Mouse (Mus musculus): ENCODE measurements around the gene Tle2. TPM values are rescaled to one million over a fixed set of nuclear protein-coding genes. Genes with fewer than 3 reads are reported as not detected.
A peak's percentile ranks its signal among the peaks of the same experiment; 100 is the strongest.

Gene Tle2
- polyA plus RNA-seq, 1 experiment from 2014 or later: 14.5 TPM

- H3K27ac ChIP-seq: no peak overlapping the region
- H3K36me3 ChIP-seq: no peaks in the 10 kb centered on the region
- no peak for ATAC-seq
- H3K4me3 ChIP-seq (replicated peaks): no peak overlapping the region
- H3K4me1 ChIP-seq (replicated peaks): peaks cover 39% of the 10 kb centered on the region
- no peak overlapping the region for H3K9ac ChIP-seq
- H3K4me2 ChIP-seq (replicated peaks): no peak overlapping the region
- 16% methylated on average over 4 of the region's 4 CpGs for WGBS
- H3K9me3 ChIP-seq: no peaks in the 10 kb centered on the region
- no peaks in the 10 kb centered on the region for H3K27me3 ChIP-seq (replicated peaks)
Measured at GRCm38 (mm10) chr10:81602741-81603151, 28.4 kb downstream of the Tle2 start.

GRCm38 (mm10) chr10:81604019-81604967 lies 29.9 kb downstream of the Tle2 start:
- H3K9ac ChIP-seq: no peak overlapping the region
- WGBS: 72% methylated on average over 12 of the region's 12 CpGs
- no peaks in the 10 kb centered on the region for H3K27me3 ChIP-seq (replicated peaks)
- H3K4me1 ChIP-seq (replicated peaks): peaks cover 34% of the 10 kb centered on the region
- 0 out of 2 replicates have a peak overlapping the region, but pooled peaks have one; percentile 57 for H3K27ac ChIP-seq
- no peaks in the 10 kb centered on the region for H3K9me3 ChIP-seq
- ATAC-seq: no peak
- H3K4me2 ChIP-seq (replicated peaks): peak overlapping the region; percentile 64
- no peaks in the 10 kb centered on the region for H3K36me3 ChIP-seq
- no peak overlapping the region; the same call in 1 of the 2 replicates for H3K4me3 ChIP-seq (replicated peaks)

DNA sequence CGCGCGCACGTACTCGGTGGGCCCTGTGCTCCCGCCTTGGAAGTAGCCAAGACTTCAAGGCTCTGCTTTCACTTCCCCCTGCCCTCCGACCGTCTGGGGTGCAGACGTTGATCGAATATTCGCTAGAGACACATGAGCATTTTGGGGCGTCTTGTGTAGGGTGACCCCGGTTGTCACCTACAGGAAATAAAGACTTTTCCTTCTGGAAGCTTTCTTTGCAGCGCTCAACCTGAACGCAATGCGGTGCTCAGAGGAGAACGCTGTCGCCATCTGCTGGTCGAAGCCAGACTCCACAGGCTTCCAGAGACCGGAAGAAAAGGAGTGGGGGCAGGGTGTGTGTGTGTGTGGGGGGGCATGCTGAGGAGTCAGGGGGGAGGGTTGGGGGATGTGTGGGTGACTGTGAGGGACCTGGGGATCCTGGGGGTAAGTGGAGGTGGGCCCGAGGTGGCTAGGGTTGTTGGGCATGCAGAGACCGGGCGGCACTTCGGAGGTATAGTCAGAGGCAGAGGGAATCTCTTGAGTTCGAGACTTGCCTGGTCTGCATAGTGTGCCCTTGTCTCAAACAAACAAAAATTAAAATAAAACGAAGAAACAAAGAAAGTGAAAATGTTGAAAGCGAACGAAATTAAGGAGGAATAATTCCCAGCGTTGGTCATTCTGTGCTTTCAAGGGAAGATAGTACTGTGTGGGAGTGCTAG lies 30.8 kb downstream of the Tle2 start:
- Histone ChIP-seq H3K9me3 (no peaks in the 10 kb centered on the region), H3K9ac (no peak overlapping the region; the same call in 1 of the 2 replicates), H3K4me3 (replicated peaks) (peak overlapping the region; percentile 37), H3K27ac (peak overlapping the region; percentile 92), H3K4me2 (replicated peaks) (peak overlapping the region; percentile 64), H3K36me3 (no peaks in the 10 kb centered on the region), H3K4me1 (replicated peaks) (peaks cover 29% of the 10 kb centered on the region), H3K27me3 (replicated peaks) (no peaks in the 10 kb centered on the region)
- 18% methylated on average over 29 of the region's 29 CpGs for WGBS
- peak; percentile 35 for ATAC-seq

DNA sequence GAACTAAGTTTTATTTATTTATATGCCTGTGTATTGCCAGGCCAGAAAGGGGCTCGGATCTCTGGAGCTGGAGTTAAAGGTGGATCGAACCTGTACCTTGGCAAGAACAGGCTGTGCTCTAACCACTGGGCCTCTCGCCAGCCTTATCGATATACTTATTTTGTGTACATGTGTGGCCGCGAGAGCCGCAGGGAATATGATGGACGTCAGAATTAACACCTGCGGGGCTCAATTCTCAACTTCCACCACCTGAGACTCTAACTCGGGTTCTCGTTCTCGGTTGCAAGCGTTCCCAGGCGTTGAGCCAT lies 31.3 kb downstream of the Tle2 start:
- Histone ChIP-seq H3K36me3 (no peaks in the 10 kb centered on the region), H3K27me3 (replicated peaks) (no peaks in the 10 kb centered on the region), H3K4me1 (replicated peaks) (peaks cover 24% of the 10 kb centered on the region), H3K4me2 (replicated peaks) (peak overlapping the region; percentile 64), H3K4me3 (replicated peaks) (peak overlapping the region; percentile 37), H3K9ac (peak overlapping the region; percentile 17; the same call in 1 of the 2 replicates), H3K27ac (peak overlapping the region; percentile 92), H3K9me3 (no peaks in the 10 kb centered on the region)
- whole genome bisulfite sequencing: 2% methylated on average over 14 of the region's 14 CpGs
- ATAC-seq: peak; percentile 2; the same call in 1 of the 2 replicates

DNA sequence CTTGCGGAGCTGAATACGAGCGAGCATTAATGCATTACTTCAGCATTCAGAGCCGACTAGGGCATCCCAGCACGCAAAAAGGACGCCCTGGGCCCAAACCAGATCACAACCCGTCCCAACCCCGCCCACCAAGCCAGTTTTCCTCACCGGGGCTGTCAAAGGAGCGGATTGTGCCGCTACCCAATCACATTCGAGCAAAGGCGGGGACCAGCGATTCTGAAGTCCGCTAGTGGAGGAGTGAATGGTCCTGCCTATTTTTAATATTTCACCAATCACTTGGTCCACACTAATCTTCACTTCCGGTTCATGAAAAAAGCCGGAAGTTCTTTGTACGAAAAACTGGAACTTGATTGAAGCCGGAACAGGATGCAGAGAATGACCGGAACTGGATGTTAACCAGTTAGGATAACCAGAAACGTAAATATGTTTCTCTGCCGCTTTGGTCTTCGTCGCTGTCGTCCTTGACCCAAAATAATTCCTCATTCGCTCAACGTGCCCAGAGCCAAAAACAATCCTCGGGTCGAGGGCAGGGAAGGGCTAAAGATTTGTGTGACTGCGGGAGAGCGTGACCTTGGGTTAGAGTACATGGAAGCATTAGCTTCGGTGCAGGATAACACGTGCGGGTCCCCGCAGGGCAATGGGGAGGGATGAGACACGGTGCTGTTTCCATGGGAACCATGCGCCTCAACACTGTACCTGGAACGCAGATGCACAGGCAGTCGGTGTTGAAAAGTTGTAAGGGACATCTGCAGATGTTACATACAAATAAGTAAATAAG lies 31.8 kb downstream of the Tle2 start, which contains the start of gene BC025920:
BC025920 (plus strand) TSS at position 297 of the 778 bp plus-strand sequence.
- Histone ChIP-seq H3K9ac (peak within 1 kb of the TSS; percentile 45; the same call in 1 of the 2 replicates), H3K27me3 (replicated peaks) (no peaks in the 10 kb centered on the region), H3K27ac (peak within 1 kb of the TSS; percentile 92), H3K36me3 (no peaks in the 10 kb centered on the region), H3K4me3 (replicated peaks) (peak within 1 kb of the TSS; percentile 40), H3K4me1 (replicated peaks) (peaks cover 20% of the 10 kb centered on the region), H3K4me2 (replicated peaks) (peak within 1 kb of the TSS; percentile 64), H3K9me3 (no peaks in the 10 kb centered on the region)
- WGBS: under 1% methylated on average over 39 of the region's 39 CpGs
- ATAC-seq: peak; percentile 90

DNA sequence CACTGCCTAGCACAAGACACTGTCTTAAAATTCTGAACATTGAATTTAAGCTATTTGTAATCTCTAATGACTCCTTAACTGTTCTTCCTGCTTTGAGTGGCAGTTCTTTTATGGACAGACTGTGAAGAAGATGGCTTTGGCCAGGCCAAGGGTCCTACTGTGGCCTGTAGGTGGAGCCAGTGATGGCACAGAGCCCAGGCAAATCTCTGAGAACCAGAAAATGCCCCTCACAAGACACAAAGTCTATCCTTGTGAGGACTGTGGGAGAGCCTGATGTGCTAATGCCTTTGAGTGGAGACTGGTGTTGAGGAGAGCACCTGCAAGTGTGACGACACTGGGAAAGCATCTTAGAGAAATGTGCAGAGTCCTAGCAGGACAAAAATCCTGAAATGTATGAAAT lies 33.9 kb downstream of the Tle2 start:
- WGBS: 86% methylated on average over 1 of the region's 1 CpGs
- ATAC-seq: no peak

GRCm38 (mm10) chr10:81612779-81613178 lies 38.4 kb downstream of the Tle2 start:
- Histone ChIP-seq H3K9me3 (no peaks in the 10 kb centered on the region), H3K4me2 (replicated peaks) (no peak overlapping the region), H3K9ac (no peak overlapping the region), H3K4me3 (replicated peaks) (no peak overlapping the region), H3K27ac (no peak overlapping the region), H3K36me3 (no peaks in the 10 kb centered on the region), H3K27me3 (replicated peaks) (no peaks in the 10 kb centered on the region), H3K4me1 (replicated peaks) (no peaks in the 10 kb centered on the region)
- WGBS: 63% methylated on average over 3 of the region's 3 CpGs
- ATAC-seq: no peak

More for the DNA sequence above, 33.9 kb downstream of the Tle2 start:
- H3K4me3 ChIP-seq (replicated peaks): no peak overlapping the region
- no peak overlapping the region for H3K27ac ChIP-seq
- H3K9ac ChIP-seq: no peak overlapping the region
- H3K36me3 ChIP-seq: no peaks in the 10 kb centered on the region
- H3K27me3 ChIP-seq (replicated peaks): no peaks in the 10 kb centered on the region
- no peak overlapping the region for H3K4me2 ChIP-seq (replicated peaks)
- peaks cover 10% of the 10 kb centered on the region; the same call in 1 of the 2 replicates for H3K4me1 ChIP-seq (replicated peaks)
- H3K9me3 ChIP-seq: no peaks in the 10 kb centered on the region

DNA sequence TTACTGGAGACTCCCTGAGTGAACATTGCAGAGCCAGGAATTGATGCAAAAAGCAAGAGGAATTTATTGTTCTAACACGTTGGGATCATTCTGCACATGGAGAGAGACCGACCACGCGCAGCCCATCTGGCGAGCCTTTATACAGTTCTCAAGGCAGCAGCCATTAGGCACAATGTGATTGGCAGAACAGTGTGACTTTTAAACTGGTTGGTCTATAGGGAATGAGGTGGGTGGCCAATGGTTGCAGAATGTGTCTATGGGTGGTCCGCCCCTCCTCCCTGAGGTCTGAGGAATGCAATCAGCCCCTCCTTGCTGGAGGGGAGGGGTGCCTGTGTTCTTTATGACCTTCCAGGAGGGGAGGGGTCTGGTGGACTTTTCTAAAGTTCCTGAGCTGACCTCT lies 41.1 kb downstream of the Tle2 start:
- H3K36me3 ChIP-seq: no peaks in the 10 kb centered on the region
- H3K4me2 ChIP-seq (replicated peaks): no peak overlapping the region
- H3K9ac ChIP-seq: no peak overlapping the region
- H3K4me3 ChIP-seq (replicated peaks): no peak overlapping the region
- H3K27ac ChIP-seq: no peak overlapping the region
- no peaks in the 10 kb centered on the region for H3K9me3 ChIP-seq
- WGBS: 52% methylated on average over 6 of the region's 6 CpGs
- peak; percentile 20; the same call in 1 of the 2 replicates for ATAC-seq
- H3K4me1 ChIP-seq (replicated peaks): no peaks in the 10 kb centered on the region
- no peaks in the 10 kb centered on the region for H3K27me3 ChIP-seq (replicated peaks)

DNA sequence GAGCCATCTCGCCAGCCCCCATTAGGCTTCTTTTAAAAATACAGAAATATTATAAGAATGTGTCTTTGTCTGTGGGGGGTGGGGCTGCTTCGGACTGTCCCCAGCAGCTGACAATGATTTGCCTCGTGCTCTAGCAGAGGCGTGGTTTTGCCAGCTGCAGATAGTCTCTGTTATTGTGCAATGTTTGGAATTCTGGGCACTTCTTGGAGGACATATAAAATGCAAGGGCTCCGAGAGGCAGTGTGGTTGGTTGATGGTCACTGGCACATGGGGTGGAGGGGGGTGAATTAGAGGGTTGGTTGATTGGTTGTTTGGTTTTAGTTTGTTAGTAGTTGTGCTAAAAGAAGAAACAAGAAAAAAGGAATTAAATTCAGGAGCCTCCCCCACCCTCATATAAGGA lies 45.6 kb downstream of the Tle2 start:
- H3K4me2 ChIP-seq (replicated peaks): no peak overlapping the region
- H3K4me3 ChIP-seq (replicated peaks): no peak overlapping the region
- WGBS: 80% methylated on average over 5 of the region's 5 CpGs
- peaks cover 14% of the 10 kb centered on the region for H3K36me3 ChIP-seq
- ATAC-seq: no peak
- H3K27me3 ChIP-seq (replicated peaks): no peaks in the 10 kb centered on the region
- H3K4me1 ChIP-seq (replicated peaks): no peaks in the 10 kb centered on the region
- H3K27ac ChIP-seq: no peak overlapping the region
- no peaks in the 10 kb centered on the region for H3K9me3 ChIP-seq
- H3K9ac ChIP-seq: no peak overlapping the region

GRCm38 (mm10) chr10:81620786-81621185 lies 46.4 kb downstream of the Tle2 start:
- Histone ChIP-seq H3K4me3 (replicated peaks) (no peak overlapping the region), H3K9ac (no peak overlapping the region), H3K4me1 (replicated peaks) (no peaks in the 10 kb centered on the region), H3K4me2 (replicated peaks) (no peak overlapping the region), H3K27me3 (replicated peaks) (no peaks in the 10 kb centered on the region), H3K36me3 (peaks cover 14% of the 10 kb centered on the region), H3K9me3 (no peaks in the 10 kb centered on the region), H3K27ac (no peak overlapping the region)
- ATAC-seq: no peak
- WGBS: 61% methylated on average over 9 of the region's 9 CpGs

DNA sequence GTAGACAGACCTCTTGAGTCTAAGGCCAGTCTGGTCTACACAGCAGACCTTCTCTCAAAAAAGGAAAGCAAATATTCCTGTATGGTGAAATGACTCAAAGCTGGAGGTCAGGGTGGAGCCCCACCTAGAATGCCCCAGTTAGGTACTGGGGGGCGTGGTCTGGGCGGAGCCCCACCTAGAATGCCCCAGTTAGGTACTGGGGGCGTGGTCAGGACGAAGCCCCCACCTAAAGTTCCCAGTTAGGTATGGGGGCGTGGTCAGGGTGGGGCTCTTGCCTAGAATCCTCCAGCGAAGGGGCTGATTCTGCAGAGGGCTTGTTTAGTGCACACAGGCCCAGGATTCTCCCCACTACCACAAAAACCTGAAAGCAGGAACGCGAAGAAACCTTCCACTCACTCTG lies 49.1 kb downstream of the Tle2 start:
- 46% methylated on average over 8 of the region's 8 CpGs for WGBS
- Histone ChIP-seq H3K36me3 (peaks cover 14% of the 10 kb centered on the region), H3K27me3 (replicated peaks) (no peaks in the 10 kb centered on the region), H3K4me2 (replicated peaks) (no peak overlapping the region), H3K27ac (no peak overlapping the region), H3K4me3 (replicated peaks) (no peak overlapping the region), H3K9me3 (no peaks in the 10 kb centered on the region), H3K9ac (no peak overlapping the region), H3K4me1 (replicated peaks) (peaks cover 15% of the 10 kb centered on the region)
- peak; percentile 12; the same call in 1 of the 2 replicates for ATAC-seq
